Mouse (Mus musculus): ENCODE measurements around the gene Cnksr3.

The Cnksr3 gene

DNA sequence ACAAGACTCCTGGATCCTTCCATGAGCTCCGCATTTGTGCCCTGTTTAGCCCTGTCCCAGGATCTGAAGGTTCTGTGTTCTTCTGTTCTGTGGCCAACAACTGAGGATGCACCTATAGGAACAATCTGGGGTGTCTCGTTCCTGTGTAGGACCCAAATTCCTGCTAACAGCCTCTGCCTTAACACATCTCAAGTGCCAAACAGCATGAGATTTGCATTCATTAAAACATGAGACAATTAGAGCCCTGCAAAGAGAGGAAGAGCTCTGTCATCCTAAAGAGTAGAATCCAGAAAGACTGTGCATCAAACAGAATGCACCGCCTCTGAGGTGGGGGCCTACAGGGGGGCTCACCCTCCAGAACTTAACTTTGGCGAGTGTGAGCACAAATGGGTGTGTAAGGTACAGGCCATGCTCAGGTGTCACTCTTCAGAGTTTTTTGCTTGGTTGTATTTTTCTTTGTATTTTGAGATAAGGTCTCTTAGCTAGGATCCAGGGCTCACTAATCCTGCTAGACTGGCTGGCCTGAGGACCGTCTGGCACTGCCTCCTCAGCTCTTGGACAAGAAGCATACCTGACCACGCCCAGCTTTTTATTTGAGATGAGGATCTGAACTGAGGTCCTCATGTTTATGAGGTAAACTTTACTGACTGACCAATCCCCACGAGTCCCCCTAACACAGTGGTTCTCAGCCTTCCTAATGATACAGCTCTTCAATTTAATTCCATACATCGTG lies 15.2 kb downstream of the Cnksr3 start:
- no peak for DNase-seq

DNA sequence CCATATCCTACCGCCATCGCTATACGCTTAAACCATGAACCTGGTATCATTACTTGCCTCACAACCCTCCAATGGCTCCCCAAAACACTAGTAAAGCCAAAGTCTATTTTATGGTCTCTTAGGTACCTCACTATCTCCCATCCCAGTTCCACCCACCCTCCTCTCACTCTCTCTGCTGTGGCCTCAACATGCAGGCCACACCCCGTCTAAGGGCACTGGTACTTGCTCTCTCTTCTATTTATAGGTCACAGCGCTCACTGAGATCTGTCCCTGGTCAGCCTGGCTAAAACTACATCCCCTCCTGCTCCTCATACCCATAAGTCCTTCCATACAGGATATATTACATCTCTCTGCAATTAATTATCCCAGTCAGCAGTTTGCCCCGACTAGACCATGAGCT lies 16.1 kb downstream of the Cnksr3 start:
- DNase-seq: no peak

DNA sequence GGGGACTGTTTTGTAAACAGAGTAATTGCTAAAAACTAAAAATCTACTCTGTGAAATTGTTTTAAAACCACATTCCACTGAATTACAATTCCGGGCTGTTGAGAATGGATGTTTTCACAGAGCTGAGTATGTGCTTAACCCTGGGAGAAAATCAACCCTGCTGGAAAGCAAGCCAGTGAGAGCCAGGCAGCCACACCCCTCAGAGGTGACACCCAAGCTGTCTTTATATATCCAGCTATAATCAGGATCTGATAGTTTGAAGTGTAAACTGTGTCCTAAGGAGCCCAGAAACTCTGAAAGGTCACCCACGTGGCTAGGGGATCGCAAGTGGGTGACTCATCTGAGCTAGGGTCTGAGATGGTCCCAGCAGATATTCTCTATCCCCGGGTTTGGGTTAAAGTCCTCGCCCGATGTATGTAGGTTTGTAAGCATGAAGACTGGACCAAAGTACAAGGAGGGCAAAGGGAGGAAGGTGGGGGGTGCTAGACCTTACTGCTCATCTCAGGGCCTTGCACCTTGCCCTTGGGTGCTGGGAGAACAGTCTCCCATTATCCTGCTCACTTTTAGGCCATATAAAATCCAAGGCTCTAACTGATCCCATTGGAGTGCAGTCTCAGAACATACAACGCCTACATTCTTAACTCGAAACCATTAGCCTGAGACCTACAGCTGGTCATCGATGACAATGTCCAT lies 20.2 kb downstream of the Cnksr3 start:
- DNase-seq: no peak

DNA sequence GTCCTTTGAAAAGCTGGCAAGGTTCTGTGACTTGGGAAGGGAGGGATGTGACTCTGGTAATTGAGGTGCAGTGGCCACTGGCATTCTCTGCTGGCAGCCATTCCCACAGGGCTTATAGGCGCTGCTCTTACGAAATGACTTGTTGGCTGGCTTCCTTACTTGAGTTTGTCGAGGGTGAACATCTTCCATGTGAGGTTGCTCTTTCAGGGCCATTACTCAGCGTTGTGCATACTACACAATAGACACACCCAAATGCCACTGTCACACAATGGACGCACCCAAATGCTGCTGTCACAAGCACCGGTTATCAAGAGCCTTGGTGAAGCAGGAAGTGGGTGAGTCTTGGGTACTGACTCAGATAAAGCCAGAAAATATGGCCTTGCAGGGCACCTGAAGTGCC lies 22.8 kb downstream of the Cnksr3 start:
- DNase-seq: no peak

DNA sequence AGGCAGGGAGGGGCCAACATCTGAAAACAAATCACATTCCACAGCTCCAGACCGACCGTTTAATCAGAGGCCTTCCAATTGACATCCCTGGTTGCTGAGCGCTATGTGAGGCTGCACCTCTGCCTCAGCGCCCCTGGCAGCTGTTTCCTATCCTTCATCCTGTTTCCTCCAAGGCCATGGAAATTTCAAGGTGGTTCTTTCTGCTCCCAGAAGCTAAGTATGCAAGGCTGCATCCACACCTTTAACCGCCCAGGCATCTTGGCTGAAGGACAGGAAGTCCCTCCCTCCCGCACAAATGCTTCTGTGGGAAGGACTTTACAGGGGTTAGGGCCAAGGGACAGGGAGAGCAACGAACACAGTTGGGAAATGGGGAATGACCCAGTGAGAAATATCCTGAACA lies 24.2 kb downstream of the Cnksr3 start:
- DNase-seq: no peak

DNA sequence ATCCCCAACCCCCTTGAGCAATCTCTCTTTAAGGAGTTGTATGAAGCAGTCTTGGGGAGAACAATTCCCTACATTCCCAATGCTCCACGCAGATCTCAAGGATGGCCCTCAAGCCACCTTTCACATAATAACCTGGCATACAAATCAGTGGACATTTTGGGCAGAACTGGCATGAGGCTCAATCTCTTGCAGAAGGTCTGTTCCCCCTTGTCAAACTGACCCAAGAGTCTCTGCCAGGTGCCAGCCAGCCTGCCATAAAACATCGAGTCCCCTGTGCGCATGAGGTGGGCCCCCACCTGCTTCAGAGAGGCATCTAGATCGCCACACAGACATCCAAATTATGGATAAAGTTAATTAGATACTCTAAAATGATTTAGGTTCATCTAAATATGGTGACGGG lies 25.0 kb downstream of the Cnksr3 start:
- DNase-seq: no peak

DNA sequence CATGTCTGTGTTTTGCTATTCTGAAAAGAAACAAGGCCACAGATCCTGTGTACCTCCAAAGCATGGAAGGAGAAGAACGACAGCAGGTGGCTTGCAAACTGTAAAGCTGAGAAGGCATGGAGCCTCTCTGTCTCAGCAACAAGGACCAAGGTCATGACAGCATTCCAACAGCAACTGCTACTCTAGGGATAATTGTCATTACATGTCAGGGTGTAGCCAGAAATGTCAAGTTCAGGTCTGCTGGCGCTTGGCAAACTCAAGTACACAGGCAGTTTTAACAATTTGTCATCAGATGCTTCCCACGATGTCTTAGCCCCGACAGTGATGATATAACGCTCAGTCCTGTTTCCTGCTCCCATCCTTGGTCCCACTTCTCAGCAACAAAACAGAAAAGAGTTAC lies 26.0 kb downstream of the Cnksr3 start:
- no peak for DNase-seq

DNA sequence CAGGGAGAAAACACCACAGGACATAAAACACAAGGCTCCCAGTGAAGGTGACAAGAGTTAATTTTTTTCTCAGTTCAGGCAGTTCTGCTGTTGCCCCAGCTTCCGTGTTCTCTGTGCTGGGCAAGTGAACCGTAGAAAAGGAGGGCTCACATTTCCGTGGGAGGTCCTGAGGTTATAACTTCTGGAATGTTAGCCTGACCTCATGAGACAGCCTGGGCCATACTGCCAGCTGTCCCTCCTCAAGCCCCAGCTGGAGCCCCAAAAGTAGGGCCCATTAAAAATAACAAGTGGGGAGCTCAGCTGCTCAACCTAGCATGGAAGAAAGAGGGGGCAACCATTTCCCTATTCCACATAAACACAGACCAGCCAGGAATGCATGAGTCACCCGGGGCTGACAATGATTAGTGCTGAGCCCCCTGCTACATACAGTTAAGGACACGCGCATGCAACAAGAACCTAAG lies 28.8 kb downstream of the Cnksr3 start:
- DNase-seq: no peak

DNA sequence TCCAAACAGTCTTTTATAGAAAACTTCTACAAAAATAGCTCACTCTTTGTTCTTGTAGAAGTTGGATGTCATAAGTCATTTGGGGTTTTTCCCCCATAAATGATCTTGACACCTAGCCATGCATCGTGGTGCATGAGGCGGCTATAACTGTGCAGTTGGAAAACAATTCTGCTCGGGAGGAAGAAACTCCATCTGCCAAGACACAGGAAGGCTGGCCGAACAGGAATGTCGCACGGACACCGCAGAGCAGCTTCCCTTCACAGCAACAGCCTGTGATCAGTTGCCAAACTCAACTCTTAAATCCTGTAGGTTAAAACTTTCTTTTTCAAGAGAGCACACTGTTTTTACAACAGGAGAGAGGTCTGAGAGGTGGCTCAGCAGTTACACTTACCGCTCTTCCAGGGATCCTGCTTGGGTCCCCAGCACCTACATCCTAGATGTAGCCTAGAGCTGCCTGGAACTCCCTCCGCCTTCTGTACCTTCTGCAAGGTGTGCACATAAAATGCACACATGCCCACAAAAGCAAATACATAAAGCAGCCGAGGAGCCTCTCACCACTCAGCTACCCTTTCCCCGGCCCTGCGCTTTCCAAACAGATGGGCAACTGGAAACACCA lies 29.4 kb downstream of the Cnksr3 start:
- DNase-seq: no peak

DNA sequence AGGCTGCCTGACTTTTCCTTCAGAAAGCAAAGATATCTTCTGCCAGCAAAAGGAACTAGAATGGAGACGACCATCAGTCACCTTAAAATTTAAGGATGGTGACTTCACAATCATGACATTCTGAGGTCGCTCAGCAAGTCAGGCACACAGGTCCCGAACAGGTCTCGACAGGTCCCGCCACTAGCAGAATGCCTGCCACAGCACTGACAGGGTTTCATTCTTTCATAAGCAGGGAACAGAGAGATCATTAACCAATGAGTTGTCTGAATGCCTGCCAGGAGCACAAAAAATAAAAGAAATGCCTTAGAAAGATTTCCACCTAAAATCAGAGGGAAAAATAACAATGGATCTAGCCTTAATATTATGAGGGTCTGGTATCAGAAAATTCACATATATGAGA lies 31.7 kb downstream of the Cnksr3 start:
- no peak for DNase-seq

DNA sequence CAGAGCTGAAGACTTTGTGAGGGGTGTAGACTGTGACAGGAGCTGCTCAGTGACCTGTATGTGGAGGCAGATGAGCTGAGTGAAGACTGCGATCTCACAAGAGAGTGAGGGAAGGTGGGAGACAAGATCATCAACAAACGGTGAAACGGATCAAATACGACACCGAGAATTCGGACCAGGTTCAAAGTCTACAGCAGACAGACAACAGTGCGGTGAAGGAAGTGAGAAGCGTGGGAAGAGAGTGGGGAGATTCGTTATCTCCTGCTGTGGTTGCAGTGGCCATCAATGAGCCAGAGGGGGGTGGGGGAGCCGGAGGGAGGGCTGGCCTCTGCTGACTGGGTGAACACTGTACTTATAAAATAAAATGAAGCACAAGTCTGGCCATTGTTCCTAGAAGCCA lies 33.5 kb downstream of the Cnksr3 start:
- no peak for DNase-seq

DNA sequence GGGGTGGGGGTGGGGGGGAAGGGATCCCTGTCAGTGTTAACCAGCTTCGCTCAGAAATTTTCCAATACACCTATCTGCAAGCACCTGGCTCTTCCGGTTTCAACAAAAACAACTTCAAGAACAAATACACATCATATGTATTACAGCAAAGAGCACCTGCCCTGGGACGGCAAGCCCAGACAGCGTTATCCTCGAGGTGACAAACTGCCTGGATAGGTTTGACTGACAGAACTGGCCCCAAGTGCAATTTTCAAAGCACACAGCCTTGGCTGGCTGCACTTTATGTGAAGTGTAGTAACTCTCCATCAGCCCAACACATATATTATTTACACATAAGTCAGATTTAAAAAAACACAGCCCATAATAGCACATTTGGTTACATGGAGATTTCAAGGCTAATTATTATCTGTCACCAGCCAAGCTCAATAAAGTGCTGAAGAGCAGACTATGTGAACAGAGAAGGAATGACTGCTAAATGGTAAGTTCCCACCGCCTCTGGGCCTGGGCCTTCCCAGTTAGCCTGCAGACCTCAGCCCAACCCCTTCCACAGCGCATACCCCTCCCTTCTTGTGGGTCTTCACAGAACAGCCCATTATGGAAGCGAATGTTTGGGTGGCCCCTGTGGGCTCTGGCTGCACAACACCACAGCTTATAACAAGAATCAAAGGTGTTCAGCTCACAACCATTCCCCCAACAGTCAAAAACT lies 35.7 kb downstream of the Cnksr3 start:
- no peak for DNase-seq

DNA sequence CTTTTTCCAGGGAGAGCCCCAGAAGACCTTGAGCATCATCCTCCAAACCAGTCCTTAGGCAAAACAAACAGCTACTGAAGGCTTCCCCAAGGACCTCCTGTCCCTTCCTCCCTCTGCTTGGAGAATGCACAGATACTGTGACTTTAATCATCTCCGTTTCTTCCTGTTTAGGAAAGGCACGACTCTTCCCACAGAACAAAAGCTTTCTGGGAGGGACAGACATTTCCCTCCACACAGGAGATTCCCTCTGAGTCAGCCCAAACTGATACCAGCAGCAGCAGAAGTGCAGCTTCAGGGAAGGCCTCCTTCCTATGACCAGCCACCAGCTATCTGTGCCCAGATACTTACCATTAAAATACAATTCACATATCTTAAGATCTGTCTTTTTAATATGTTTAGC lies 37.6 kb downstream of the Cnksr3 start:
- DNase-seq: no peak

DNA sequence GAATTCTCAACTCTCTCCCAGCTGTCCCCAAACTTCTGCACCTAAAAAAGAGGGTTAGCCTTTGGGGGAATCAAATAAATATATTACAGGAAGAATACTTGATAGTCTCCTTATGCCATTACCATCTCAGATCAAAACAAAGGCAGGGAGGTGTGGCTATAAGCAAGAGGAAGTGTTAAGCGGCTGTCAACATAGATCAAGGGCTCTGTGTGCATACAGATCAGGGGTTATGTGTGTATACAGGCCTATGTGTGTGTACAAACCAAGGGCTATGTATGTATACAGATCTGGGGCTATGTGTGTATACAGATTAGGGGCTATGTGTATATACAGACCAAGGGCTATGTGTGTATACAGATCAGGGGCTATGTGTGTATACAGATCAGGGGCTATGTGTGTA lies 38.9 kb downstream of the Cnksr3 start:
- no peak for DNase-seq

DNA sequence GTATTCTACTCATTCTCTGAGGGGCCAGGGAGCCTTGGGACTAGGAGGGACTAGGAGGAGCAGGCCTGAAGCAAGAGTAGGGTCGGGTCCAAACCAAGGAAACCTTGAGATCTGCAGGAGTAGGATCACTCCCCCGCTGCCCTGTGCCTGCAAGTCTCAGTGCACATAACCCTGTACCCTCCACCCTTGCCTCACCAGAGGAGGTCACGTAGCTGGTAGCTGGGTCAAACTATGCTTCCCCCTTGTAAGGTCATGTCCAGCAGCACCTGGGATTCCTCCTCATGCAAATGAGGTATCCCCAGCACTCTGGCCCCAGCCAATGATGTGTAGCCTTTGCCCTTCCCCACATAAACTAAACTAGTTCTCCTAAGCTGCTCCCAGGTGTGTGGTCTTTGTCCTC lies 41.6 kb downstream of the Cnksr3 start:
- no peak for DNase-seq

DNA sequence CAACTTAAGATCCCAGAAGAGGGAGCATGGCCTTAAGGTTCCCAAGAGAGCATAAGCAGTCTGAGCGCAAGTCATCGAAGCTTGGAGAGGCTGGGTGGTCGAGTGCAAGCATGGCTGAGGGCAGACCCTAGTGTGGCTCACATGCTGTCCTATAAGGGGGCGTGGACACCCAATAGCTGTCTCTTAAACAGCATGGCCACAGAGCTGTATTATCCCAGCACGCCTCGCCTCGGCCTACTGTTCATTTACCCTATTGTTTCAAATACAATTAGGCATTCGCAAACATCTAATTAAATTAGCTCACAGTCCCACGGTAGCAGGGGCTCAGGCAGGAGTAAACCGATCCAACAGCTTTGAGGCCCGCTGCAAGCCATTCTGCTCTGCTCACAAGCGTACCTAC lies 49.0 kb downstream of the Cnksr3 start:
- DNase-seq: no peak

DNA sequence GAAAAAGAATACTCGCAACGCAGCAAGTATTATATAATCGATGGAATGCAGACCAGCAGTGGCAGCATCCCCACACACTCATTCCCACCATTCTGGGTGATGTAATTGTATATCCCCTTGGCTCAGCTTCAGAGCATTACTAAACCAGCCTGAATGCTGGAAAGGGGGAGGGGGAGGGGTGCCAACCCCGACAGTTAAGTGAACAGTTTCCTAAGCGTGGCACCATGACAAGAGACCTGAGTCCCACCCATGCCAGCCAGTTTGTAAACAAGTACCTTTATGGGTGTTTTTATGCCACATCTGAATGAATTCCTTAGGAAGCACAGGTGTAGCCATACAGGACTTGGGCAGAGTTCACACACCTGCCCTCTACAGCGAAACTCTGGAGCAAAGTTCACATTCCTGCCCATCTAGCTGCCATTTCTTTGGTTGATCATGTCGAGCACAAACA lies 53.0 kb downstream of the Cnksr3 start:
- DNase-seq: no peak

DNA sequence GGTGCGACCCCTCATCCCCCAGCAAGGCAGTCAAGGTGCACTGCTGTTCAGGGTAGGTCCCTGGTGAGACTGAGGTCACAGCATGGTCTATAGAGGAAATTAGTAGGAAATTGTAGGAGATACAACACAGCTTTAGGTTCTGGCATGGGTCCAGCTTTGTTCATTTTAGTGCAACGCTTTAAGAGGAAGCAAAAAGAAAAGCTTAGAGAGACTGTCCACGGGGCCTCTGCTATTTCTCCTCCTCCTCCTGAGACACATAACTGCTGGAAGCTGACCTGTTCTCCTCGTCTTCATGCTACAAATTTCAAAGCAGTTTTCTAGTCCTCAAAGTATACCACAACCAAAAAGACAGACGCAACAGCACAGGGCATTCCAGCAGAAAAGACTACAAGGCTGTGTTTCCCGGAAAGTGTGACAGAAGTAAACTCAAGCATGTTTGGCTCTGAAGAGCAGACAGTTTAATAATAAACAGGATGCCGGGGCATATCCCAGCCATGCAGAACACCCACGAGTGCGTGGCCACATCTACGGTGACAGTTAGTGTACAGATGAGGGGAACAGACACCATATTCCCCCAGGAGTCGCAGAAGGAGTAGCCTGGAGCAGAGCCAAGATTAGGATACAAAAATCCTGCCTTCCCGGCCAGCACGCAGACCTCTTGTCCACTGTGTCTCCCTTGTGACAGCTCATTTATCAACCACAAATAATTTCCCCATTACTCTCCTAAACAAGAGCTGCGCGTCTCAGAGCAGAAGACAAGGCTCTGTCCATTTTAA lies 53.6 kb downstream of the Cnksr3 start:
- DNase-seq: no peak

DNA sequence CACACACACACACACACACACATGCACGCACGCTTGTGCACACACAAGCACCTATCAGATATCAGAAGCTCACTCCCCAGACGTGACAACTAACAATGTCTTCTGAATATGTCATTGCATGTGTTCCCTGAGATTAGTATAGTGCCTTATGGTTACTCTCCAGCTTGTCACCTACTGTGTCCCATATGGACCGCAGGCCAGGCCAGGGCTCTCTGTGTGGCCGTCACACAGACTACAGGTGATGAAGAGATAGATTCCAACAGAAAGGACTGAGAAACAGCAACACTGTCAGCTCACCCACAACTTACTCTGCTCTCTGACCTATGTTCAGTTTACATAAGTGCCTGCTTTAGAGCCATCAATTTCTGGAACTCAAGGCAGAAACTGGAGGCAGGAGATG lies 57.2 kb downstream of the Cnksr3 start:
- no peak for DNase-seq

DNA sequence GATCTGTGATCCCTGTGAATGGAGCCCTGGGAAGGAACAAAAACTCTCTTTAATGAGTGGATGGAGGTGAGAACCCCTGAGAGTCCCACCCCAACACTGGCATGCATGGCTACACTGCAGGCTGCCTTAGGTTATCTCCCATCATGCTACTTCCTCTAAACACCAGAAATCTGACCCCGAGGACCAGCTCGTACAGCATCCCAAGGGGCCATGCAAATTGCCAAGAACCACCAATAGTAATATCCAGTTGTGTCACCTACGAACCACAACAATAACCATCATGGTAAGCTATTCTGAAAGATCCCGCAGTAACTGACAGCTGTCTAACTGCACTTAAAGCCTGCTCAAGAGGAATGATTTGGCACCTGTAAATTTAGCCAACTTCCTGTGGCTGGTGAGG lies 59.1 kb downstream of the Cnksr3 start:
- DNase-seq: no peak

DNA sequence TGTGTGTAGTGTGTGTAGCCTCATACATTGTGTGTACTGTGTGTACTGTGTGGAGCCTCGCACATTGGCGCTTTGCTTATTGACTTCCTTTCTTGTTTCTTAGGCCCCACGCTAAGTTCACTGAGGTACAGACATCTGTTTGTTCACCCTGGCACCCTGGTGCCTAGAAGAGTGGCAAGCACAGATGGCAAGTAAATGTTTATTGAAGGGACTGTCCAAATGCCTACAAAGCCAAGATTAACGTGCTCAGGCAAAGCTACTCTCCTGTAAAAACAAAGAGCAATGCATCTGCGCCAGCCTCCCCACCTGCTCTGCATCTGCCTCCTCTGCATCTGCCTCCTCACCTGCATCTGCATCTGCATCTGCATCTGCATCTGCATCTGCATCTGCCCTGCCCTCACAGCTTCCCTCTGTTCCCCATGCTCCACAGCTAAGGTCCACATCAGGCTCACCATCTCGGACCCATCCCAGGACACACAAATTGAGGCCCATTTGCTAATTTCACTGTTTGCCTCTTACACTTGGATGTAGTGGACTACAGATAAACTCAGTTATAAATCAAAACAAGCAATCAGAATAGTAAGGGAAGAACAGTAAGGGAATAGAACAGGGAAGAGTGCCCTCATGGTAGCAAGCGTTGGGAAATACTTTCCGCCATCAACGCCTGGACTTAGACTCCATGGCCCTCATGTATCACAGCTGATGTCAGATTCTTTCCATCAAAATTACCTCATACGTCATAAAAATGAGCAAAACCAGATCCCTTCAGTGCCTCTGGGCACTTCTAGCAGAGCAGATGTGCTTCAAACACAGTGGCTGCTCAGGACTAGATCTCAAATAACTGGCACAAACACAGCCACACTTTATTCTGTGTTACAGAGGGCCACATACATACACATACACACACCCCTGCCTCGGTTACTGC lies 62.1 kb downstream of the Cnksr3 start:
- no peak for DNase-seq

DNA sequence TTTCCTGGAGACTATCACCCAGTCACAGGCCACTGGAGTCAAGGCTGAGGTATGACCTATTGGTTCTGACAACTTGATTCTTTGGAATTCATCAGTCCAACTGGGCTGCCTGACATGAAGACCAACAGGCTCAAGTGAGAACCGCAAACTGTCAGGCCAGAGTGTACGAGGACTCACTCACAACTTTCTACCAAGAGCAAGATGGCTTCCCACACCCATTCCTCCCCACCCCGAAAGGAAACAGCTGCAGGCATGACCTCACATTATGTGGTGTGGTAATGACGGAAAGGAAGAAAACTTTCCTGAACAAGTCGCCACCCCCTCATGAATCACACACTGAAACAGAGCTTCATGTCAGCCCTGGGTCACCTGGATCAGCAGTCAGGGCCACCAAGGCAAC lies 66.4 kb downstream of the Cnksr3 start:
- no peak for DNase-seq

Measured in thymus, postnatal 4 days (tissue).